Mouse (Mus musculus) neural tube, embryonic 10.5 days (tissue): ENCODE results near the gene Slfn5.
"Not testable (repeated sequence)": the region's sequence is repeated elsewhere in the genome, so short reads cannot be mapped to it uniquely, and the experiment has no call there.

Experiments
- DNase-seq: peaks from one replicate; pipeline ENCODE4 v3.0.0-alpha.2; 2017; ENCODE audit warnings: low spot score; ENCODE audit errors: extremely low spot score

The Slfn5 gene

GRCm38 (mm10) chr11:82945636-82946035 is 5.5 kb upstream of the Slfn5 start:
- DNase-seq, result no peak

GRCm38 (mm10) chr11:82947457-82947856 is 3.7 kb upstream of the Slfn5 start:
- DNase-seq, result no peak

GRCm38 (mm10) chr11:82949036-82949435 is 2.1 kb upstream of the Slfn5 start:
- DNase-seq, result no peak

- DNase-seq, result no peak
These were observed 889 bp downstream of the Slfn5 start for GRCm38 (mm10) chr11:82951865-82952611.

DNA sequence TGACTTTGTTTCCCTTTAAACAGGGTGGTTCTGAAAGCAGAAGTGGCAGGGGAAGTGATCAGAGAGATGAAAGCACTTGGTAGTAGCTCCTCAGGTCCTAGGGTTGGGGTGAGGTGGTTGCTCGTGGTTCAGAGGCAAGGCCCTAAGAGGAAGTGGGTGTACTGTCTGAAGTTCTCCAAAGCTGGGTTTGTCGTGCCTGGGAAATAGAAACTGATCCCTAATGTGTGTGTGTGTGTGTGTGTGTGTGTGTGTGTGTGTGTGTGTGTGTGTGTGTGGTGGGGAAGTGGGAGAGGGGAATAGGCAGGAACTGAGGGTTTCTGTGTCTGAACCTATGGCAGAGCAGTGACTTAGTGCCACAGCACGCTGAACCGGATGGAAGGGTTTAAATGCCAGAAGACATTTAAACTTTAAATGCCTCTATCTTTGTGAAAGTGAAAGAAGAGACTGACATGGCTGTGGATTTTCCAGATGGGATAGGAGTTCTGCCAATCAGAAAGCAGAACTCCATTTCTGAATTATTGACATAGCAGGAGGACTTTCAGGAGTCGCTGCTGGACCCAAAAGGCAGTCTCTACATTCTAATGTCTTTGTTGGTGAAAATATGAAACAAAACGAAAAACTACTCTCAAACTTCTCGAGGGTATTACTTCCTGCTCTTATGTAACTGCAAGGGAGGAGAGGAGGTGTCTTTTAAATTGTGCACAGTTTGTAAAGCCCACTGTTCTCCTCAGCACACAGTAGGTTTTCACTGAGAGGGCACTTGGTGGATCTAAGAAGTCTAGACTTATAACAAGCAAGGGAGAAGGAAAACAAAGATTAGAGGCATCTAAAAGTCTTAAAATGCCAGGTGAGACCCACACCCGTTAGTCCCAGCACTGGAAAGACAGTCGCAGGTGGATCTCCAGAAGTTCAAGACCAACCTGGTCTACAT is 1.7 kb downstream of the Slfn5 start:
- DNase-seq, result no peak

- DNase-seq, result no peak
These were observed 3.5 kb downstream of the Slfn5 start for GRCm38 (mm10) chr11:82954631-82955030.

GRCm38 (mm10) chr11:82956925-82957324 is 5.8 kb downstream of the Slfn5 start:
- no peak for DNase-seq

DNA sequence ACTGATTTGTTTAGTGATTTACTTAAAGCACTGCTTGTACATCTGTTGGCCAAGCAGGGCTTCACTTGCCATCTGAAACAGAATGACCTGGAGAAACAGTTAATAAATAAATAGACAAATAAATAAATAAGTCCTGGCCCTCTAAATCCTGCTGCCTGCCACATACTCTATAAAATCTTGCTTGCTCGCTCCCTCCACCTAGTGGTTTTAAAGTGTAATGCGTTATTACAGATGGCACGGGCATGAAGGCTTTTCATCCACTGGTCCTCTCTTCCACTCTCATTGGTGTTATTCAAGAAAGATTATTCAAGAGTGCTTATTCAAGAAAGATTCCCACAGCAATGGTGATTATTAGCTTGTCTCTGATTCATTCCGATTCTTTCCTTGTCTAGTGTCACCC is 8.5 kb downstream of the Slfn5 start:
- no peak for DNase-seq

DNA sequence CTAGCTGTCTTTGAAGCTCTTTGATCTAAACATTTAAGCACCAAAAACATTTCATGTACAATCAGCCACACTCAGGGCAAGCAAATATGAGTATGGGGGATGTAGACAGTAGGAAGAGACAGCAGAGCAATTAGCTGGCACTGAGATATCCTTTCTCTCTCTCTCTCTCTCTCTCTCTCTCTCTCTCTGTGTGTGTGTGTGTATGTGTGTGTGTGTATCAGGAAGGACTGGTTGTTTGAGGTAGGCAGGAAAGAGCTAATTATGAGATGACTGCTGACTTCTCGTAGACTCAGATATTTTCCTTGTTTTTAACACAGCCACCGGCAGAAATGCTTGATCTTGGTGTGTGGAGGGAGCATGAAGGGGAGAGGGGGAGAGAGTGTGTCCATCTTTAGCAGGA is 10.6 kb downstream of the Slfn5 start:
- no peak for DNase-seq

- DNase-seq, result no peak
These were observed 11.1 kb downstream of the Slfn5 start for GRCm38 (mm10) chr11:82962215-82962614.

- peak; percentile 58 for DNase-seq
These were observed 19.8 kb downstream of the Slfn5 start for GRCm38 (mm10) chr11:82970712-82971589.

DNA sequence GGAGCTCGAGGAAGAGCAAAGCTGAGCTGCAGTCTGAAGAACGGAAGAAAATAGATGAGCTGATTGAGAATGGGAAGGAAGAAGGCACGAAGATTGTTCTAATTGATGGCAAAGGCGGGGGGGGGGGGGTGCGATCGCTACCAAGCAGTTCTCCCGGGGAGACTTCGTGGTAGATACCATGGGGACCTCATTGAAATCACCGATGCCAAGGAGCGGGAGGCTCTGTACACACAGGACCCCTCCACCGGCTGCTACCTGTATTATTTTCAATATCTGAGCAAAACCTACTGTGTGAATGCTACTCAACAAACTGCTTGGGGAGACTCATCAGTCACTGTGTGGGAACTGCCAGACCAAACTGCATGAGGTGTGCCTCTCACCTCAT is 20.4 kb downstream of the Slfn5 start:
- DNase-seq, result no peak

- no peak for DNase-seq
These were observed 22.8 kb downstream of the Slfn5 start for GRCm38 (mm10) chr11:82973916-82974315.

DNA sequence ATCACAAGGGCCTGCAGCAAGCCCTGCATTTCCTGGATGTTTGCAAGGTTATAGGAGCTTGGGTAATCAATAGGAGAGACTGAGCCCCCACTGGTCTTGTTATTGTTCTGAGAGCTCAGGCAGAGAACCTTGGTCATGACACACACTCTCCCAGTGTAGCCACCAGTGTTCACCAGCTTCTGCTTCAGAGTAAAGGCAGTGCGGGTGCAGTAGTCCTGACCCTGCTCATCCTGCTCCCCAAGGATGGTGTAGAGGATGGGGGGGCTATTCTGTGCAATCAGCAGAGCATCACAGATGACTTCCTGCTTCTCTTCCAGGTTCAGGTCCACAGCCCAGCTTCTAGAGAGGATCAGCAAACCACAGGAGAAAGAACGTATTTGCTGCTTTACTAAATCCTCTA is 31.3 kb downstream of the Slfn5 start:
- not testable (repeated sequence) for DNase-seq

DNA sequence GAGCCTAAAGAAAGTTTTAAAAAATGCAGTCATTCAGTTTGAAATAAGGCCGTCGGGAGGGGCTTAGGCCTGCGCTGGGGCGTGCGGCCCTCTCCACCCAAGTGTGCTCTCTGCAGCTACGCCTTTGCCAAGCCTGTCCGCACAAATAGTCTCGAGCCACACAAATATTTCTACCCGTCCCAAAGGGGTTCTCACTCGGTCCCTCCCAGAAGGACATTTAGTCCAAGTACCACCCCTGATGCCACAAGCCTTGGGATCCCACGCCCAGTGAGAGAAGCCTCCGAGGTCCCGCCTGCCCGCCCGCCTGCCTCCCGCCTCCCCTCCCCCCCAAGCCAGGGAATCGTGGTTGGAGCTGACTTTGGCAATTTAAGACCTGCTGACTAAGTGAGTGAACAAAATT is 32.0 kb downstream of the Slfn5 start:
- no peak for DNase-seq

DNA sequence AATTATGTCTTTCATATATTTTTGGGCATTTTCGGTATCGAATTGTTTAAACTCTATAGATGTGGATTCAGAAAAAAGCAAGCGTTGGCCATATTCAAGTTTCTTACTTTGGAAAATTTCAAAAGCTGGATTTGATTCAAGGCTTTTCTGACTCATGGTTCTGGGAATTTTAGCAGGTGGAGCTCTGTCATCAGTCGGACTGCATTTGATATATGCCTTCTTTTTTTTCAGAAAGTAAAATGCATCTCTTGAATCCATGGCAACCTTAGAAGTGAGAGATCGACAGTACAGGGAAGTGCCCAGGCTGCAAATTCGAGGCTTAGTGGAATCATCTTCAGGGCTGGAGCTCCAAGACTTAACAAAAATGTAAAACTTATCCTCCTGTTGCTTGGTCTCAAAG is 36.5 kb downstream of the Slfn5 start:
- DNase-seq, result no peak

- peak; percentile 34 for DNase-seq
These were observed 38.2 kb downstream of the Slfn5 start for GRCm38 (mm10) chr11:82989357-82989756.

GRCm38 (mm10) chr11:82990612-82991385 is 39.6 kb downstream of the Slfn5 start:
- peak; percentile 63 for DNase-seq

- peak; percentile 54 for DNase-seq
These were observed 40.5 kb downstream of the Slfn5 start, which contains the start of gene Slfn9 for GRCm38 (mm10) chr11:82991469-82992166. Gene Slfn9, minus strand, starts transcription at chr11:82991830.

- DNase-seq, result no peak
These were observed 62.2 kb downstream of the Slfn5 start for GRCm38 (mm10) chr11:83013356-83013755.
